Mouse (Mus musculus) heart, adult 2 months (tissue): ENCODE data around the gene Kif28.

Source experiments
- EP300 ChIP-seq: fragments of 200-500 bp; IDR thresholded peaks from 2 replicates; pipeline ENCODE4 v1.6.1; 2011; ENCODE audit warnings: low read depth, low read length, control low read depth; ENCODE audit not compliant: insufficient read depth
- POLR2A ChIP-seq: fragments of 200-500 bp; IDR thresholded peaks from 2 replicates; pipeline ENCODE4 v1.6.1; 2011; ENCODE audit warnings: mild to moderate bottlenecking, low read depth, low read length, control low read depth; ENCODE audit not compliant: insufficient read depth

DNA sequence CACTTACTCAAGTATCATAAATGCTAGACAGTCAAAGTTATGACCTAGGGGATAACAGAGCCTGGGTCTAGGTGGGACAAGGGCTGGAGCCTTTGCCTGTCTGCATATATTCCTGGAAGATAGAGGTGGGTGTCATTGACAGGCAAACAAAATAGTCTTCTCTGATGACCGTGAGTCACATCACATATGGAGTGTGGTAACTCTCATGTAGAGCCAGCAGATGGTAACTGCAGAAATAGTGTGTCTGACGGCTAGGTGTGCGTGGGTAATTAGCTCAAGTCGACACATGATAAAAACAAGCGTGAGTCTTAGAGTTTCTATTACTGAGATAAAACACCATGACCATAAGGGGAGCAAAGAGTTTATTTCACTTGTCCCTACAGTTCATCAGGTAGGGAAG lies 82.0 kb downstream of the Kif28 start:
- TF ChIP-seq POLR2A (no peak), EP300 (no peak)
